Mouse (Mus musculus) ES-E14 (cell line): ENCODE measurements around the gene Cbln1.

Source experiments
- HCFC1 ChIP-seq: IDR thresholded peaks from 2 replicates; pipeline ENCODE4 v1.6.1; 2012; ENCODE audit warnings: low read length, inconsistent platforms, borderline replicate concordance; ENCODE audit not compliant: insufficient read depth
- MAFK ChIP-seq: IDR thresholded peaks from 2 replicates; pipeline ENCODE4 v1.6.1; 2014; ENCODE audit warnings: mild to moderate bottlenecking, low read depth, low read length, inconsistent platforms; ENCODE audit not compliant: insufficient read depth
- ZC3H11A ChIP-seq: IDR thresholded peaks from 2 replicates; pipeline ENCODE4 v1.6.1; 2012; ENCODE audit warnings: low read depth, mild to moderate bottlenecking, inconsistent platforms, low read length, borderline replicate concordance
- ZNF384 ChIP-seq: IDR thresholded peaks from 2 replicates; pipeline ENCODE4 v1.6.1; 2012; ENCODE audit warnings: low read depth, low read length, inconsistent platforms

GRCm38 (mm10) chr8:87466936-87467602, 5.3 kb downstream of the Cbln1 start:
- TF ChIP-seq ZC3H11A: no peak
- no peak for TF ChIP-seq MAFK
- no peak for TF ChIP-seq ZNF384
- no peak for TF ChIP-seq HCFC1
